Mouse (Mus musculus) layer of hippocampus, postnatal 14 days (tissue): ENCODE measurements around the gene Bri3. TPM values are rescaled to one million over a fixed set of nuclear protein-coding genes. Genes with fewer than 3 reads are reported as not detected.

ENCODE experiments used
- total RNA-seq, 2 experiments: library from RNA; stranded (reverse); gene quantifications; 2 replicates each; pipeline ENCODE4 v1.2.3; 2021

The Bri3 gene
- total RNA-seq, 2 experiments from 2014 or later, result 57.5 to 62.3 TPM

Other genes starting within 250 kb of the Bri3 start
- 10 to 100 TPM; 41.2 to 44.7 TPM for gene Ccz1, start 229.6 kb upstream of the Bri3 start, total RNA-seq
- gene Ocm, start 217.8 kb upstream of the Bri3 start, total RNA-seq, result not detected
- 10 to 100 TPM; 84.9 to 88.4 TPM for gene Lmtk2, start 144.0 kb upstream of the Bri3 start, total RNA-seq
- gene Bhlha15, start 54.2 kb upstream of the Bri3 start, total RNA-seq, result under 1 TPM in 1 of 2 experiments, not detected in 1; 0.45 TPM
- 100 to 1,000 TPM in 1 of 2 experiments, 10 to 100 TPM in 1; 94.5 to 104 TPM for gene Tecpr1, start 20.8 kb upstream of the Bri3 start, total RNA-seq
- 1 to 10 TPM in 1 of 2 experiments, under 1 TPM in 1; 0.57 to 1.4 TPM for gene Baiap2l1, start 113.7 kb downstream of the Bri3 start, total RNA-seq